18 mouse cellular contexts compared by ENCODE assay signal in the genomic region with DNA sequence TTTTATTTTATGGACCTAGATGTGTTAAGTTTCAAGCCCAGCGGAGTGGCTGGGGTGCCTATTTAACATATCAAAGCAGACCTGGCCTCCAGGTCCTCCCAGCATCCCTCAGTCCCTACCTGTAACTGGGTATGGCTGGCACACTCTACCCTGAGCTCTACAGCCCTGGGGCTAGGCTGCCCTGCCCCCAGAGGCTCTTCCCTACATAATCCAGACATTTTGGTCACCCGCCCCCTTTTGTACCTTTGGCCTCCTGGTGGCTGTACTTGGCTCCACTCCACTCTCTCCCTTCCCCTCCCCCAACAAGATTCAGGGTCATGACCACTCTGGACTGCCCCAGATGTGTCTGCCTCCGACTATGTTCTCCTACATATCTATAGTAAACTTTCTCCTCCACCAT. TPM values are rescaled to one million over a fixed set of nuclear protein-coding genes. Genes with fewer than 3 reads are reported as not detected.
DNase-seq lines count a peak whose midpoint lies in the region; ATAC-seq lines count a peak whose summit lies in the region.
"Had no signal": no experiment of that assay in that cellular context is flagged by ENCODE, and none has a peak within 500 bp of the region (broad histone marks: within the 10 kb centered on the region; RNA-seq: fewer than 3 reads in every experiment).

No protein-coding gene starts in this region.

- ATAC-seq in heart, embryonic 14.5 days (ENCODE audit: insufficient number of reproducible peaks, insufficient read depth, low FRiP score, low read depth) = peak; percentile 39; the same call in 1 of the 2 replicates
- peak; percentile 67 for ATAC-seq in liver, embryonic 15.5 days (ENCODE audit: insufficient read depth)
- ATAC-seq: intestine, embryonic 16.5 days had no signal

- no peak for DNase-seq in heart, postnatal 10 days
- peak; percentile 18 for DNase-seq in ovary, postnatal 36 days (ENCODE audit: low spot score)
- DNase-seq in ovary, postnatal 10 days (ENCODE audit: low spot score) = no peak
- DNase-seq in right cerebral cortex, postnatal 25 days = no peak
- DNase-seq in T-cell, adult 2 months (ENCODE audit: low spot score) = no peak
- no peak for DNase-seq in left cerebral cortex, adult 8-10 months (ENCODE audit: low spot score in 2 of 2)
- DNase-seq: cerebellum, adult 2 months; lung, postnatal 4 days; midbrain, embryonic 14.5 days; spleen, adult 18-20 months; thymus, postnatal 4 days had no signal

- 38% methylated on average over 3 of the region's 3 CpGs for whole genome bisulfite sequencing in heart, embryonic 14.5 days
- 47% methylated on average over 3 of the region's 3 CpGs for WGBS in liver, embryonic 15.5 days (ENCODE audit: insufficient replicate concordance)

- H3K4me2 ChIP-seq in heart, embryonic 14.5 days (ENCODE audit: low read length) = 0 out of 2 replicates have a peak overlapping the region, but pooled peaks have one; percentile 10
- no peak overlapping the region; the same call in 1 of the 2 replicates for H3K4me2 ChIP-seq in liver, embryonic 15.5 days

- intact Hi-C loops in heart, postnatal 10 days (cut with DNase I) = no loop called here

- peaks cover 12 to 33% of the 10 kb centered on the region in 2 experiments for H3K4me1 ChIP-seq in heart, embryonic 14.5 days (ENCODE audit: control insufficient read depth in 2 of 2, insufficient read depth in 2 of 2, low read length in 2 of 2)
- H3K4me1 ChIP-seq in liver, embryonic 15.5 days (replicated peaks) = peaks cover 13% of the 10 kb centered on the region

- no peaks in the 10 kb centered on the region for H3K27me3 ChIP-seq in heart, embryonic 14.5 days (ENCODE audit: control insufficient read depth, insufficient read depth, low read length)
- H3K27me3 ChIP-seq in liver, embryonic 15.5 days = peaks cover 69% of the 10 kb centered on the region

- no peak overlapping the region for H3K9ac ChIP-seq in heart, embryonic 14.5 days (ENCODE audit: low read length)
- H3K9ac ChIP-seq in liver, embryonic 15.5 days = no peak overlapping the region
- H3K9ac ChIP-seq: limb, embryonic 13.5 days had no signal

- H3K36me3 ChIP-seq in heart, embryonic 14.5 days (ENCODE audit: control insufficient read depth, insufficient read depth, low read length) = no peaks in the 10 kb centered on the region
- no peaks in the 10 kb centered on the region for H3K36me3 ChIP-seq in liver, embryonic 15.5 days (replicated peaks)
- H3K36me3 ChIP-seq: hindbrain, embryonic 10.5 days; limb, embryonic 13.5 days had no signal

- no peak overlapping the region for H3K27ac ChIP-seq in heart, embryonic 14.5 days (replicated peaks in 1 of 2; ENCODE audit: control insufficient read depth in 1 of 2, insufficient read depth in 1 of 2, low read depth in 2 of 2, low read length in 2 of 2)
- no peak overlapping the region for H3K27ac ChIP-seq in liver, embryonic 15.5 days (replicated peaks)
- H3K27ac ChIP-seq: hindbrain, embryonic 10.5 days; left cerebral cortex, adult 2 months; limb, embryonic 13.5 days had no signal

- no peak overlapping the region for H3K4me3 ChIP-seq in heart, embryonic 14.5 days (ENCODE audit: control insufficient read depth in 1 of 2, insufficient read depth in 1 of 2, low read depth in 1 of 2, low read length in 2 of 2)
- no peak overlapping the region for H3K4me3 ChIP-seq in liver, embryonic 15.5 days (replicated peaks)
- H3K4me3 ChIP-seq: hindbrain, embryonic 10.5 days had no signal

- no peaks in the 10 kb centered on the region for H3K9me3 ChIP-seq in heart, embryonic 14.5 days (ENCODE audit: control insufficient read depth, low read length)
- no peaks in the 10 kb centered on the region for H3K9me3 ChIP-seq in liver, embryonic 15.5 days (replicated peaks)
- H3K9me3 ChIP-seq: hindbrain, embryonic 10.5 days; limb, embryonic 13.5 days had no signal

RNA-seq across cellular contexts. Expression of a gene that starts 2.0 kb away (rescaled TPM):
- polyA plus RNA-seq in heart, embryonic 14.5 days (2014; fragmentation: Nextera tagmentation; extraction: Ambion mirVana) = 2.3 and 2.6 TPM in 2 replicates
- total RNA-seq in heart, postnatal 10 days (2021) = 10 to 100 TPM; 15.3 to 23.4 TPM
- 1.8 and 2.1 TPM in 2 replicates for polyA plus RNA-seq in liver, embryonic 15.5 days (2015; fragmentation: Nextera tagmentation; extraction: Ambion mirVana)
- total RNA-seq in left cerebral cortex, adult 8-10 months (2022) = 10 to 100 TPM; 23.9 to 28.6 (median 26.7) TPM
- total RNA-seq: MEL had no signal

RNA-seq across cellular contexts. Expression of a gene that starts 18.4 kb away (rescaled TPM):
- polyA plus RNA-seq in heart, embryonic 14.5 days (2014; fragmentation: Nextera tagmentation; extraction: Ambion mirVana) = 130 and 132 TPM in 2 replicates
- 10 to 100 TPM; 57.4 to 59.4 TPM for total RNA-seq in heart, postnatal 10 days (2021)
- 317 and 361 TPM in 2 replicates for polyA plus RNA-seq in liver, embryonic 15.5 days (2015; fragmentation: Nextera tagmentation; extraction: Ambion mirVana)
- 10 to 100 TPM; 53.1 to 58.2 (median 56.6) TPM for total RNA-seq in left cerebral cortex, adult 8-10 months (2022)
